Mouse (Mus musculus) cerebellum, adult 2 months (tissue): ENCODE measurements around the gene Gabrb2.

Source experiments
- CTCF ChIP-seq: fragments of 200-500 bp; IDR thresholded peaks from 2 replicates; pipeline ENCODE4 v1.5.1; 2011; ENCODE audit warnings: low read depth, mild to moderate bottlenecking, control low read depth, low read length, moderate library complexity, borderline replicate concordance; ENCODE audit not compliant: insufficient read depth
- POLR2A ChIP-seq: fragments of 200-500 bp; IDR thresholded peaks from 2 replicates; pipeline ENCODE4 v1.6.1; 2011; ENCODE audit warnings: low read length, control low read depth, borderline replicate concordance; ENCODE audit not compliant: insufficient read depth

DNA sequence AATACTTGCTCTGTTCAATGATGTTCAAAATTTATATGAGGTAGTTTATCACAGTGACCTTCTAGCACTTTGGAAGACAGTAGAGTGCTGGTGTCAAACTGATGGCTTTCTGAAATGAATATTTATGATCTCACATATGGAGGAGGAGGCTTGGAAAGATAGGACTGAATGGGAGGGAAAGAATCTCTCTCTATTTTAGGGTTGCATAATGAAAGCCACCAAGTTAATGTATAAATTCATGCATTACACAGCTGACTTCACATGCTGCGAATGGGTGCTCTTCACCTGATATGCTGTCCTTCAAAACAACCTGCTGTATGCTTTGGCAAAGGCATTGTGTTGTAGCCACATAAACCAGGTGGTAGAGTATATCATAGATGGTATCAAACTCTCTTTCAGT, 44.6 kb downstream of the Gabrb2 start:
- TF ChIP-seq CTCF (no peak), POLR2A (no peak)
